Mouse (Mus musculus) midbrain, embryonic 16.5 days (tissue): ENCODE results near the gene Cabcoco1. TPM values are rescaled to one million over a fixed set of nuclear protein-coding genes. Genes with fewer than 3 reads are reported as not detected.

Experiments used
- ATAC-seq: fragments of 200-750 bp; cut with Nextera tagmentation; 2 replicates; pipeline ENCODE4 v1.8.0; 2017; ENCODE audit warnings: moderate TSS enrichment
- H3K27ac ChIP-seq: fragments of 300-500 bp; sonication (generic); 2 replicates; pipeline ENCODE4 v1.5.1; 2014; ENCODE audit warnings: mild to moderate bottlenecking, low read length, mixed read lengths
- H3K27me3 ChIP-seq: fragments of 300-500 bp; sonication (generic); 2 replicates; pipeline ENCODE4 v1.6.1; 2014; ENCODE audit warnings: low read depth, low read length, mixed read lengths; ENCODE audit not compliant: control insufficient read depth, insufficient read depth
- H3K36me3 ChIP-seq: fragments of 300-500 bp; sonication (generic); 2 replicates; pipeline ENCODE4 v1.6.1; 2014; ENCODE audit warnings: mild to moderate bottlenecking, low read length, moderate library complexity, mixed read lengths; ENCODE audit not compliant: control insufficient read depth, insufficient read depth
- H3K4me1 ChIP-seq: fragments of 300-500 bp; sonication (generic); 2 replicates; pipeline ENCODE4 v1.6.1; 2014; ENCODE audit warnings: mild to moderate bottlenecking, low read length, mixed read lengths; ENCODE audit not compliant: control insufficient read depth, insufficient read depth
- H3K4me2 ChIP-seq: fragments of 300-500 bp; sonication (generic); 2 replicates; pipeline ENCODE4 v1.6.1; 2014; ENCODE audit warnings: mild to moderate bottlenecking, low read length, mixed read lengths
- H3K4me3 ChIP-seq: fragments of 300-500 bp; sonication (generic); 2 replicates; pipeline ENCODE4 v1.5.1; 2014; ENCODE audit warnings: low read depth, mild to moderate bottlenecking, low read length, moderate library complexity, mixed read lengths
- H3K9ac ChIP-seq: fragments of 300-500 bp; sonication (generic); 2 replicates; pipeline ENCODE4 v1.6.1; 2014; ENCODE audit warnings: low read depth, low read length, mixed read lengths
- H3K9me3 ChIP-seq: fragments of 300-500 bp; sonication (generic); replicated peaks from 2 replicates; pipeline ENCODE4 v1.6.1; 2014; ENCODE audit warnings: mild to moderate bottlenecking, low read length, mixed read lengths; ENCODE audit not compliant: control insufficient read depth, poor library complexity, severe bottlenecking
- WGBS: fragments of 180-500 bp; shearing (Covaris S2); extraction: QIAGEN DNeasy Blood & Tissue Kit; methylation state at CpG from one replicate; pipeline ENCODE4 v1.1.7; 2014; 5-methylcytosine and 5-hydroxymethylcytosine counted together
- polyA plus RNA-seq: library from polyadenylated mRNA; unstranded; fragments of >200 nt; fragmentation: Nextera tagmentation; extraction: Ambion mirVana; gene quantifications from 2 replicates; pipeline ENCODE4 v1.2.1, GENCODE M21; 2015

Cabcoco1 gene
- polyA plus RNA-seq, 1 experiment from 2014 or later = 2.5 TPM

DNA sequence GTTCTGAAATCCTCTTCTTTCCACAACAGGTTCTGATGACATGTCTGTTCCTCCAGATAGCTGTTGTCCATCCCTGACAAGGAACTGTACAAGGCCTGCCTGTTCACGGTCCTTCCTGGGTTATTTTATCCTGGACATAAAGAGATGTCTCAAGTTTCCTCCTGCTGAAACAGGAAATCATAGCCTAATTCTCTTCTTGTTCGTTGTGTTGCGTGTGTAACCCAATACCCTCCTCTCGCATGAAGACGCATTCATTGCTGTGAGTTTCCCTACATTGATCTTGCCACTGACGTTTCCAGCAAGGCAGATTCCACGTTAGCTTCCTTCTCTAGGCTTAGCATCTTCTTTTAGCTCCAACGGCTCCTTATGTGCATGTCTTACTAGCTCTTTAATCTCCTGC, 12.7 kb downstream of the Cabcoco1 start:
- Histone ChIP-seq H3K4me1 (no peaks in the 10 kb centered on the region), H3K9ac (no peak overlapping the region), H3K4me3 (no peak overlapping the region), H3K36me3 (no peaks in the 10 kb centered on the region), H3K27me3 (no peaks in the 10 kb centered on the region), H3K4me2 (no peak overlapping the region), H3K27ac (no peak overlapping the region), H3K9me3 (no peaks in the 10 kb centered on the region)
- 70% methylated on average over 8 of the region's 8 CpGs for WGBS
- ATAC-seq = no peak

DNA sequence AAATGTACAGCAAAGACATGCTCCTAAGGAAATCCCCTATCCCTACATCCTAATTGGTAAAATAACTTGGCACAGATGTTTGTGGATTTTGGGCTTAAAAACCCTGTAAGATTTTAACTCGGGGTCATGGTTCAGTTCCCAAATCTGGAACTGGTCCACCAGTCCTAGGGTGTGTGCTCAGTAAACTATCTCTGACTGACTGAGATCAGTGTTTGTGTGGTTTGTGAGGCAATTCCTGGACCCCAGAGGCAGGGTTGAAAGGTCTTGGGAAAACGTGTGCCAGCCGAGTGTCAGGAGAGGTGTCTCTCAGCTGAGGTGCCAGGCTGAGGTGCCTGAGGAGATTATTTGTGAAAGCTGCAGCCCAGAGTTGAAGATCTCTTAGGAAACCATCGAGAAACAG, 19.6 kb downstream of the Cabcoco1 start:
- Histone ChIP-seq H3K4me2 (no peak overlapping the region), H3K27me3 (no peaks in the 10 kb centered on the region), H3K27ac (no peak overlapping the region), H3K4me1 (no peaks in the 10 kb centered on the region), H3K9ac (no peak overlapping the region), H3K36me3 (no peaks in the 10 kb centered on the region), H3K4me3 (no peak overlapping the region), H3K9me3 (no peaks in the 10 kb centered on the region)
- no peak for ATAC-seq
- 77% methylated on average over 4 of the region's 4 CpGs for WGBS

DNA sequence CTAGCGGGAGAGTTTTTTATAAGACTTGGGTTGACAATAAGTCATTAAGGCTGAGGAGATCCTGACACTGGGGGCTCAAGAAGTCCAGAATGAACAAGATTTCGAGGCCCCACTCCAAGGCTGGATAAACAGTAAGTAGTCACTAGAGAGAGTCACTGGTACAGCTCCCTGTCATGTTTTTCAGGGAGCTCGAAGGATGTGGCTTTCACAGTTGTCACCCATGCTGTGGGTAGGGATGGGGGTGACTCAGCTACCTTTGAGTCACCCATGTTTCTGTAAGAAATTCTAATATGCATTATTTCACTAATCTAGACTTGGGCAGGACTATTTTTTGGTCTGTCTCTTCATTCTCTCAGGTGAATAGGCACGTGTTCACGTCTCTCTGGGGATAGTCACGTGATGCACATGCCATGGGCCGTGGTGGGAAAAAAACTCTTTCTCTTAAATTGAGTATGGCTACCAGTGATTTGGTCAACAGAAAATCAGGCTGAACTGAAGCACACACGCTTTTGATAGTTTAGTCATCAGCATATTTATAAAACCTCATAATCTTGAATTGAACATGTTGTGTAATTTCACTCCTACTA, 29.2 kb downstream of the Cabcoco1 start:
- Histone ChIP-seq H3K9me3 (no peaks in the 10 kb centered on the region), H3K4me2 (no peak overlapping the region), H3K27me3 (no peaks in the 10 kb centered on the region), H3K4me1 (no peaks in the 10 kb centered on the region), H3K27ac (no peak overlapping the region), H3K36me3 (no peaks in the 10 kb centered on the region), H3K4me3 (no peak overlapping the region), H3K9ac (no peak overlapping the region)
- no peak for ATAC-seq
- WGBS = 84% methylated on average over 8 of the region's 8 CpGs

DNA sequence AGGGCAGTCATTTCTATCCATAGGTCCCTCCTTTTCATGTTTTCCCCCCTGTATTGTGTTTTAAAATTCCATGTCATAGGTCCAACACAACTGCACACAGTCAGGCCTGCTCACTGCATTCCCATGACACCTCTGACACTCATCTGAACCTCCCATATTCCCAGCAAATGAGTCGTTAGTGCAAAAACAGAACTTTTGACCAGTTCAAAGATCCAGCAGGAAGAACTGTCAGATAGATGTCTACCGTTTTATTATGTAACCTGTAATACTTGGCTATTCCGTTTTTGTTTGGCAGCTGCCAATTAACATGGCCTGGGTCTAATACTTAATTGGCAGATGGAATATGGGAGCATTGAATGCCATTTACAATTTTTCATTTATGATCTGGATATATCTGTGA, 34.0 kb downstream of the Cabcoco1 start:
- no peak for ATAC-seq
- H3K4me3 ChIP-seq = no peak overlapping the region
- H3K36me3 ChIP-seq = no peaks in the 10 kb centered on the region
- 94% methylated on average over 3 of the region's 3 CpGs for WGBS
- H3K4me2 ChIP-seq = no peak overlapping the region
- no peaks in the 10 kb centered on the region for H3K27me3 ChIP-seq
- H3K9ac ChIP-seq = no peak overlapping the region
- no peaks in the 10 kb centered on the region for H3K4me1 ChIP-seq
- no peak overlapping the region for H3K27ac ChIP-seq
- 0 out of 2 replicates have a peak, but pooled peaks cover 3% of the 10 kb centered on the region for H3K9me3 ChIP-seq

DNA sequence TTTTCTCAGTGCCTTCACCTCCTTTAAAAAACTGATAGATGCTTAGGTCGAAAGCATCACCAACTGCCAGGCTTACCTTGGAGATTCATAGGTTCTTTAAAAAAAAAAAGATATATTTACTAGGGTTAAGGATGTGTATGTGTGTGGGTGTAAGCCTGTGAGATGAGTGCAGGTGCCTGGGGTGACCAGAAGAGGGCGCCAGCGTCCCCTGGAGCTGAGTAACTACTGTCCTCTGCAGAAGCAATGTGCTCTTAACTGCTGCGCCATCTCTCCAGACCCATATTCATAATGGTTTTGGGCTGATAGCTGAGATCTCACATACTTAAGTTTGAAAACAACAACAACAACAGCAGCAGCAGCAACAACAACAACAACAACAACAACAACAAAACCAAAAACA, 35.5 kb downstream of the Cabcoco1 start:
- 91% methylated on average over 4 of the region's 4 CpGs for WGBS
- no peak for ATAC-seq

DNA sequence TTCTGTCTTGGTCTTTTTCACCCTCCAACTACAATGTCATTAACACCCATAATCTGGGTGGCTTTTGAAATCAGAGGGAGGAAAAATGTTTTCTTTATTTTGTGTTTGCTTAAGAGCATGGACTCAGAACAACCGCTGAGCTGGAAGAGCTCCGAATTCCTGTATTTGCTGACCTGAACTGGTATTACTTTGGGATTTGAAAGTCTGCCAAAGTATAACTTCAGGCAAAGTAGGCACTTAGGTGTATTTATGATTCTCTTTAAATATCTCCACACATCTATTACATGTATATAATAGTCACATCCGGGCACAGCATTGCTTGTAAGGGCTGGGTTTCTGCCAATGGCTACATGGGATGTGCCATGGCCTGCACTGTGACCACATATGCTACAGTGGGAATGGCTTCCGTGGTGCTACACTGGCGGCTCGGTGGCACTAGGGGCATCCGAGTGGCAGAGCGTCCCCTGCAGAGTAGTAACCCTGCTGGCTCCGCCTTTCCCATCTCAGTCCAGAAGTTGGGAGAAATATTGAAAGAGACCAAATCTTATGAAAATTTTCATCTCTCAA, 37.0 kb downstream of the Cabcoco1 start:
- Histone ChIP-seq H3K9me3 (0 out of 2 replicates have a peak, but pooled peaks cover 3% of the 10 kb centered on the region), H3K36me3 (no peaks in the 10 kb centered on the region), H3K9ac (no peak overlapping the region), H3K4me2 (no peak overlapping the region), H3K27me3 (no peaks in the 10 kb centered on the region), H3K4me1 (no peaks in the 10 kb centered on the region), H3K4me3 (no peak overlapping the region), H3K27ac (no peak overlapping the region)
- no peak for ATAC-seq
- WGBS = 90% methylated on average over 9 of the region's 9 CpGs

More for the DNA sequence above, 35.5 kb downstream of the Cabcoco1 start:
- Histone ChIP-seq H3K36me3 (no peaks in the 10 kb centered on the region), H3K4me1 (no peaks in the 10 kb centered on the region), H3K9ac (no peak overlapping the region), H3K4me2 (no peak overlapping the region), H3K27ac (no peak overlapping the region), H3K4me3 (no peak overlapping the region), H3K27me3 (no peaks in the 10 kb centered on the region), H3K9me3 (0 out of 2 replicates have a peak, but pooled peaks cover 3% of the 10 kb centered on the region)

DNA sequence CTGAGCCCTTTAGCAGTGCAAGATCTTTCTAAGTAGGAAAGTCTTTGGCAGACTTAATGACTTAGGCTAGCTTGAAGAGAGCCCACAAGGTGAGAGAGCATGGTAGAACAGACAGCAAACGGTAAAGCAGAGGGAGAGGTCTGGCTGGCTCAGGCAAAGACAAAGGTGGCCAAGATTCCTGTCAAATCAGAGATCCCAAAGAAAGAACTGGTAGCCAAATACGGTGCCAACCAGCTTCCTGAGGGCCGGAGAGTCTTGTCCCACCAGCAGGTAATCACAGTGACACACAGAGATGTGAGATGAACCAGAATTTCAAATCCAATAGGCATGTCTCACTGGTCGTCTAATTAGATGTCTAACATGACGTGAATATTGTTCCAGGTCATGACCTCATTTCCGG, 40.6 kb downstream of the Cabcoco1 start:
- Histone ChIP-seq H3K4me2 (no peak overlapping the region), H3K27ac (no peak overlapping the region), H3K9me3 (no peaks in the 10 kb centered on the region), H3K9ac (no peak overlapping the region), H3K36me3 (no peaks in the 10 kb centered on the region), H3K4me3 (no peak overlapping the region), H3K4me1 (no peaks in the 10 kb centered on the region), H3K27me3 (no peaks in the 10 kb centered on the region)
- WGBS = 73% methylated on average over 6 of the region's 6 CpGs
- ATAC-seq = no peak

DNA sequence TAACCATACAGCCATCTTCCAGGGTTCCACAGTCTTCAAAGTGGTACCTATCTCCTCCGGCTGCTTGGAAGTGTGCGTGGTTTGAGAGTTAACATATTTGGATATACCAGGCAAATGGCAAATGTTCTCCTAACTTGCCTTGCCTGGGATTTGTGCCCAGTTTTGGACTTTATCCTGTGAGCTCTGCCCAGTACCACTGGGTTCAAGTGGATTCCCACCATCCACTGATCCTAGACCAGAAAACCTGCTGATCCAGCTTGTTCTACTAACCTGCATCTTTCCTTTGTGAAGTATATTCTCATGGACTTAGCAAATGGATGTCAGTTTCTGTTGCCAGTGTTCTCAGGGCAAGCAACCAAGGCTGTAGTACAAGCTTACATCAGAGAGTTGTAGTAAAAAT, 46.5 kb downstream of the Cabcoco1 start:
- Histone ChIP-seq H3K27me3 (no peaks in the 10 kb centered on the region), H3K4me1 (no peaks in the 10 kb centered on the region), H3K9ac (no peak overlapping the region), H3K27ac (no peak overlapping the region), H3K4me3 (no peak overlapping the region), H3K9me3 (no peaks in the 10 kb centered on the region), H3K4me2 (no peak overlapping the region), H3K36me3 (no peaks in the 10 kb centered on the region)
- no peak for ATAC-seq
- 100% methylated on average over 2 of the region's 2 CpGs for WGBS

DNA sequence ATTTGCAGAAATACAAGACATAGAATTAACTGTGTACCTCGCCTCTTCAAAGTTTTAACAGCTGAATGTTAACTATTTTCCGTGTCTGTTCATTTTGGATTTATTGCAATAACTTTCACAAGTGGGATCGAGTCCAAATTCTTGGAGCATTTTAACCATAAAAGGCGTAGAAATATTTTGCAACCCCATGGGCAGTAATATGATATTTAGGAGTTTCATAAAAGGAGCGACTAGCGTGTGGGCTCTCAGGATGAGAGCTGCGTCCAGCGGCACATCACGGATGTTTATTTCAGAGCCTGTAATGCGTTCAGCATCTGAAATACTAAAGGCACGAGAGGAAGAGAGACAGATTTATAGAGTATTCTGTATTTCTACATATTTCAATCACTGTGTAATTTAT, 50.1 kb downstream of the Cabcoco1 start:
- no peaks in the 10 kb centered on the region for H3K36me3 ChIP-seq
- no peaks in the 10 kb centered on the region for H3K27me3 ChIP-seq
- no peak overlapping the region for H3K27ac ChIP-seq
- H3K4me3 ChIP-seq = no peak overlapping the region
- no peaks in the 10 kb centered on the region for H3K4me1 ChIP-seq
- H3K4me2 ChIP-seq = no peak overlapping the region
- ATAC-seq = no peak
- H3K9me3 ChIP-seq = no peaks in the 10 kb centered on the region
- H3K9ac ChIP-seq = no peak overlapping the region
- 82% methylated on average over 11 of the region's 11 CpGs for WGBS
